Mouse (Mus musculus): ENCODE measurements around the gene Obox6.
A peak's percentile ranks its signal among the peaks of the same experiment; 100 is the strongest.

Obox6 gene

GRCm38 (mm10) chr7:15839578-15839977 is at the start of gene Obox6:
Gene Obox6, minus strand, starts transcription at chr7:15839678.
- DNase-seq: no peak

- no peak for DNase-seq
Measured at GRCm38 (mm10) chr7:15884127-15884526, 44.6 kb upstream of the Obox6 start.

DNA sequence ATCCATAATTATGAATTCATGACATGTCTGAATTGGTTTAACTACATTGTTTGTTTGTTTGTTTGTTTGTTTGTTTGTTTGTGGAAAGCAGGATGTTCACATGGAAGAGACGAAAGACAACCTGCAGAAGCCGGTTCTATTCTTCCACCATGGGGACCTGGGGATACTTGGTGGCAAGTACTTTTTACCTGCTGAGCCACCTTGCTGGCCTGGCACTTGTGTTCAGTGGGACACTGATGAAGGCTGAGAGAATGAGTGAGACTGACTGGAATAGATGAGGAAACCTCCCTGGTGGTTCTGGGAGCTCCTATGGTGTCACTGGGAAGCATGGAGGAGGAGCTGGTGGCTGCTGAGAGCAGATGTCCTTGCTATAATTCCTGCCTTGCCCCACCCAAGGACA is 42.8 kb upstream of the Obox6 start, which contains the start of gene Crxos:
Gene Crxos (plus strand): TSS at position 301 of the 400 bp plus-strand sequence.
- no peak for DNase-seq

DNA sequence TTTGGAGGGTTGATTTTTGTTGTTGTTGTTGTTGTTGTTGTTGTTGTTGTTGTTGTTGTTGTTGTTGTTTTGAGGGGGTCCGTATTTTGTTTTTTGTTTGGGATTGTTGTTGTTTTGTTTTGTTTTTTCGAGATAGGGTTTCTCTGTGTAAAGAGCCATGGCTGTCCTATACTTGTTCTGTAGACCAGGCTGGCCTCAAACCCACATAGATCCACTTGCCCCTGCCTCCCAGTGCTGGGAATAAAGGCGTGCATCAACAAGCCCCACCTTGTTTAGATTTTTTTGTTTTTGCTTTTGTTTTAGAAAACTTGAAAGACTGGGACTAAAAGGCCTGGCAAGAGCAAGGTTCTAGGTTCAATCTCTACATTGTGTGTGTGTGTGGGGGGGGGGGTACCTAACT is 42.4 kb upstream of the Obox6 start:
- DNase-seq: no peak

DNA sequence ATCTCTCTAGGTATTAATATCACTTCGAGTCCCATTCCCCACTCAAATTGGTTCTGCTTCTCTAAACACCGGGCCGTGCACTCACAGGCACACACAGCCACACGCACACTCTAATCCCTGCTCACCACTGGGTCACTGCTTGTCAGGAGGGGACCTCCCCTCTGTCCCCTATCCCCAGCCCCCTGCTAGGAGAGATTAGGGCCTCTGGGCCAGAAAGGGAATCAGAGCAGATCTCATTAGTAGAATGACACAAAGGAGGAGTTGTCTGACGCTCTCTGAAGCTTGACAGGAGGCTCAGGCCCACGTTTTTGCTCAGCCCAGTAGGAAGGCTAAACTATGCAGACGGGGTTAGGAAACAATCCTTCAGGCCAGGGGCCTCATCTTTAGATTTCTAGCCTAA is 41.9 kb upstream of the Obox6 start:
- no peak for DNase-seq

DNA sequence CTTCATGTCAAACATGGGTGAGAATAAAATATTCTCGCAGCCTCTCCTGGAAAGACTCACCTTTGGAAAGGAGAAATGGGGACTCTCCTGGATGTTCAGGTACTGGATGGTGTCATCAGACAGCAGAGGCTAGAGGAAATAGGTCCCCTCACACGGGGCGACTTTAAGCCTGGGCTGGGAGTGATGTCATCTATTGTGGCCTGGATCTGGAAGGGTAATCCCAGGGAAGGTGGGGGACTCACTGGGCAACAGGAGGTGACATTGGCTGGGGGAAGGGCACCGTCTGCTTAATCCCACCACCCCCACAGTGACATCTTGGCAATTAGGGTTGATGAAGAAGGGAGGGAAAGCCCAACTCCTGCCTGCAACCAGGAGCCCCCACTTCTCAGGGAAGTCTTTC is 40.3 kb upstream of the Obox6 start, which contains the start of gene Crx:
Gene Crx (minus strand): TSS at position 213 of the 400 bp plus-strand sequence.
- DNase-seq: no peak

DNA sequence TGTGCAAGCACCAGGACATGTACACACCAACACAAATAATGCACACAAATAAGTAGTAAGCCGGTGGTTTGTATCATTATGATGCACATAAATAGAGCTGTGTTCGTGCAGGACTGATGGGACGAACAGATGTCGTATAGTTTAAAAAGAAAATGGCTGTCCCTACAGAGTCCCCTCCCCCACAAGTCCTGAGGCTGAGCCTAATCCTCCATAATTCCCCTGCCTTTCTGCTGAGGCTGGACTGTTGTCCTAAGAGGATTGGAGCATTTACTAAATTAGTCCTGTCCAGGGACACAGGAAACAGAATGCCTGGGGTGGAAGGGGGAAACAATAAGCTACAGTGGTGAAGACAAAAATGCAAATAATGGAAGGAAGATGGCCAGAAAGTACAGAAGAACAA is 24.6 kb upstream of the Obox6 start:
- DNase-seq: no peak

DNA sequence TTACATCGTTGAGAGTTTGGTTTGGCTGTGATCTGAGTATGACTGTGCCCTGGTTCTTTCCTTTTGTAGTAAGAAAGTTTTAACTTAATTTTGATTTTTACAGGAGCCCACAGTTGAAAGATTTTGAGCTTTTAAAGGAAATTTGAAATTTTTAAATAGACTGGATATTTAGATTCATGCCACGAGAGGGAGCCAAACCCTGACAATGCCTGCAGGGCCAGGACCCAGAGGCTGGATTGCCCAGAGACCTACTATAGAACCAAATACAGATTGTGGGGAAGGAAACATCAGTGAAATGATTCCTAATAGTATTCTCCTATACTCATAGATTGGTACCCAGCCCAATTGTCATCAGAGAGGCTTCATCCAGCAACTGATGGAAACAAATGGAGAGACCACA is 20.2 kb upstream of the Obox6 start:
- DNase-seq: peak in 1 of 2 experiments; percentile 10

Measured in kidney, postnatal 36 days (tissue).